Mouse (Mus musculus): ENCODE measurements around the gene Gfral.

GRCm38 (mm10) chr9:76134042-76134441, 79.4 kb downstream of the Gfral start:
- TF ChIP-seq POLR2A (IDR thresholded peaks at IDR 0.05; ENCODE audit: insufficient read length, low read depth) (no peak), USF1 (IDR thresholded peaks at IDR 0.05; ENCODE audit: low read depth) (no peak), MYOD1 (IDR thresholded peaks at IDR 0.05; ENCODE audit: control insufficient read depth in 1 of 3, insufficient read length in 2 of 3, low read depth in 2 of 3) (no peak), E2F4 (IDR thresholded peaks at IDR 0.05; ENCODE audit: insufficient read depth) (no peak), MAX (IDR thresholded peaks at IDR 0.05; ENCODE audit: low read depth) (no peak), MYOG (IDR thresholded peaks at IDR 0.05; ENCODE audit: control insufficient read depth in 1 of 3, insufficient read depth in 1 of 3, insufficient read length in 2 of 3, low read depth in 2 of 3) (no peak), TCF12 (IDR thresholded peaks at IDR 0.05; ENCODE audit: insufficient read depth, poor library complexity, severe bottlenecking) (no peak), SRF (IDR thresholded peaks at IDR 0.05; ENCODE audit: control insufficient read depth, insufficient read length, low read depth) (no peak), POLR2AphosphoS2 (IDR thresholded peaks at IDR 0.05; ENCODE audit: insufficient read length, low read depth) (no peak), REST (IDR thresholded peaks at IDR 0.05; ENCODE audit: insufficient read depth, insufficient read length) (no peak), TCF3 (IDR thresholded peaks at IDR 0.05; ENCODE audit: insufficient read length, low read depth) (no peak)

All from myocyte (in vitro differentiated cells).